Mouse (Mus musculus) liver, adult 2 months (tissue): ENCODE results near the gene Cdkn1a.

Experiments
- CTCF ChIP-seq: fragments of 200-500 bp; IDR thresholded peaks from 2 replicates; pipeline ENCODE4 v1.5.1; 2011; ENCODE audit warnings: low read depth, low read length, control low read depth
- POLR2A ChIP-seq: fragments of 200-500 bp; IDR thresholded peaks from 2 replicates; pipeline ENCODE4 v1.6.1; 2011; ENCODE audit warnings: low read length, control low read depth; ENCODE audit not compliant: insufficient read depth; ENCODE audit errors: extremely low read depth

- no peak for TF ChIP-seq POLR2A
- TF ChIP-seq CTCF, result no peak
These were observed 35.2 kb upstream of the Cdkn1a start for GRCm38 (mm10) chr17:29055586-29055985.
